Mouse (Mus musculus) fat pad, adult 2 months (tissue): ENCODE data around the gene Bpifb9b.
"Not testable (repeated sequence)": the region's sequence is repeated elsewhere in the genome, so short reads cannot be mapped to it uniquely, and the experiment has no call there.

Experiments used
- DNase-seq: peaks from one replicate; pipeline ENCODE4 v3.0.0-alpha.2; 2011; ENCODE audit warnings: low read depth, low spot score; ENCODE audit errors: extremely low read depth

The Bpifb9b gene

DNA sequence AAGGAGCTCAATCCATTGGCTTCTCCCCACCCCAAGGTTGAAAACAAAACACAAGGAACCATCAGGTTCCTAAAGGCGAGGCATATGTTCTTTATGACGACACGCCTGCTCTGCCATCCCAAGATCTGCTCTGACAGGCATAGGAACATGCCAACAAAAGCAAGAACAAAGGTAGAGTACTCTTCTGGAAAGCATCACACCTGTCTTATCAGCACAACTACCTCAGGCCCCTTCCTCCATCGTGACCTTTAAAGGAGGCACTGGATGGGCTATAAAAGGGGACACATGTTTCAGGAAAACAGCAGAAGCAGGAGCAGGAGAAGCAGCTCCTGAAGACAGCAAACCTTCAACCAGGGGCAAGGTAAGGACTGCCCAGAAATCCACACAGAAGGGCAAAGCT, at the start of gene Bpifb9b:
Gene Bpifb9b, plus strand, starts transcription at position 301 of the 400 bp plus-strand sequence.
- not testable (repeated sequence) for DNase-seq

DNA sequence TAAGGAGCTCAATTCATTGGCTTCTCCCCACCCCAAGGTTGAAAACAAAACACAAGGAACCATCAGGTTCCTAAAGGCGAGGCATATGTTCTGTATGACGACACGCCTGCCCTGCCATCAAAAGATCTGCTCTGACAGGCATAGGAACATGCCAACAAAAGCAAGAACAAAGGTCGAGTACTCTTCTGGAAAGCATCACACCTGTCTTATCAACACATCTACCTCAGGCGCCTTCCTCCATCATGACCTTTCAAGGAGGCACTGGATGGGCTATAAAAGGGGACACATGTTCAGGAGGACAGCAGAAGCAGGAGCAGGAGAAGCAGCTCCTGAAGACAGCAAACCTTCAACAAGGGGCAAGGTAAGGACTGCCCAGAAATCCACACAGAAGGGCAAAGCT, 49.5 kb upstream of the Bpifb9b start, which contains the start of gene Bpifb9a:
Gene Bpifb9a, plus strand, starts transcription at position 301 of the 400 bp plus-strand sequence.
- DNase-seq = not testable (repeated sequence)

DNA sequence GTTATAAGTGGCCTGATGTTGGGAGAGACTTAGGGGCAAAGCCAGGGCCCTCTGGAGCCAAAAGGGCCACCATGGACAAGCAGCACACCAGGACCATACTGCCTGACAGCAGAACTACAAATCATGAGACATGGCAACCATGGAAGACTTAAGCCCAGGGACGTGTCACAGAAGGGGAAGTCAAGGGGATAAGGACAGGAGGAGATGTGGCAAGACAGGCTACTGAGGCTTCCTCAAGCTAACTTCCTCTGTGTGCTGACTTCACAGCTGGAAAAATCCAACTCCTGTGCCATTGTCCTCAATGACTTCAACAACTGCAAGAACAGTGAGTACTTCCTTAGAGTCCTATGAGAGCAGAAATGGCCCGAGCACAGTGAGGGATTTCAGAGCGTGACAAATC, 42.6 kb upstream of the Bpifb9b start:
- not testable (repeated sequence) for DNase-seq

DNA sequence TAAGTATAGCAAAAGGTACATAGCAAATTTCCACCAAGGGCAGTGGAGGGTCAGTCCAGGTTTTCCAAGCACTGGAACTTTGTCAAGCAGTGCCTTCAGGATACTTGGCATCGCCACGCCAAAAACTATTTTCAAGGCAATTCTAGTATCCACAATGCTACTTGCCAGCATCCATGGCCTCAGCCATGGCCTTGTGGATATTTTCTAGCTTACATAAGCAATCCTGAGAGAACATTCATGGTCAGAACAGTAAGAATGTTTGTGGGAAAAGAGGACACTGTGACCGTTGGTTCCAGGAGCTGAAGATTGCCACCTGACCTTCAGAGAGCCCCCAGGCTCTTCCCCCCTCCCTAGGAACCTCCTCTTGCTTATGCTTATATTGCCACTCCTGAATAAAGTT, 15.2 kb upstream of the Bpifb9b start:
- not testable (repeated sequence) for DNase-seq

DNA sequence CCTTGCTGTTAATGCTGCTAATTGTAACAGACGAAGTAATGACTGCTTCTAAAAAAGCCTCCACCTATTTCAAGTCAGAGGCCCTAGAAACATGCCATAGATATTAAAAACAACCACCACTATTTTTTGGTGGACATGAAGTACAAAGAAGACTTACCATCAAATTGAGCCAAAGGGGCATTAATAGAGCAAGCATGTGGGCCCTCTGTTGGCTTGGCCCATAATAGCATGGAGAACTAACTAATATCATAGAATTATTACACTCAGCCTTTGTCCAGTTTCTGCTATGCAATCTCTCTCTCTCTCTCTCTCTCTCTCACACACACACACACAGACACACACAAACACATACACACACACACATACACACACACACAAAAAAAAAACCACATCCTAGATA, 14.2 kb upstream of the Bpifb9b start:
- no peak for DNase-seq

DNA sequence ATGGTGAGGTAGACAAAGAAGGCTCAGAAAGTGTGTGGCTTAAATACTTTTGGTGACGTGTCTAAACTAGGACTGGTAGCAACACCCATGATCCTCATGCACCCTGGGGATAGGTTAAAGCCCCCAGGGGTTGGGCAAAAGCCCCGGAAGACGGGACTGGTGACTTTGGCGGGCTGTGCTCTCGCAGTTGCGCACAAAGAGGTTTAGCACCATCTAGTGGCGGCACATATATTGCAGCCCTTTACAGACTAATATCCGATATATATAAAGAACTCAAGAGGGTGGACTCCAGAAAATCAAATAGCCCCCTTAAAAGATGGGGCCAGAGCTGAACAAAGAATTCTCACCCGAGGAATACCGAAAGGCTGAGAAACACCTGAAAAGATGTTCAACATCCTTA, 12.3 kb upstream of the Bpifb9b start:
- not testable (repeated sequence) for DNase-seq

DNA sequence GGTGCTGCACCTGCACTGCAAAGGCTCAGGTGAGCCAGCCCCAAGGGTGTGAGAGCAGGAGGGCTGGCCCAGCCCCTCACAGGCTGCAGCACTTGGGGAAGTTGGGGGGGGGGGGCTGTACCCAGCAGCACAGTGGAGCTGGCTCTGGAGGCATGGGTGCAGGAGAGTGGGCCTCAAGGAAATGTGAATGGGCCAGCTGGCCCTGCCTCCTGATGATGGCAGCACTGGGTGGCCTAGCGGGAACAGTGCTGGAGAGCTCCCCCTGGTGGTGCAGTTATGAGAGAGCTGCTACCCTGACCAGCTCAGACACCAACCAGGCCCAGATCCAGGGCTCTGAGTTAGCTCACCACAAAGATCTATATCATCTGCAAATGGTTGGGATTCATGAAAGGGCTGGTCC, 6.5 kb upstream of the Bpifb9b start:
- peak; percentile 10 for DNase-seq

DNA sequence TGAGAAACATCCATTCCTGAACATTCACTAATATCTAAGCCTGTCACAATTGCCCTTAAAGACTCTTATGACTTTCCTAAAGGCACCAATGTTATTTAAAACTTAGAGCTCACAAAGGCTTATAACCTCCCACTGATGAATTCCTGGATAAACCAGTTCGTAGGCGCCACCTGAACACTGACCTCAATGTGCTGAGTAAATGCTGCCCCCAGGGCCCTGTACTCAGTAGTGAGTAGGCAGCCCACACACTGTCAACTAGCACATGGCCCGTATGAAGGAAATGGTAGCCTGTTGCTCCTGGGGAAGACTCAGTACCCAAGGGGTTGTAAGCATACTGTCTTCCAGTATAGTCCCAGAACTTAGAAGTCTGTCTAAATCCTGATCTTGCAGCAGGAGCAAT, 5.3 kb upstream of the Bpifb9b start:
- peak; percentile 65 for DNase-seq

DNA sequence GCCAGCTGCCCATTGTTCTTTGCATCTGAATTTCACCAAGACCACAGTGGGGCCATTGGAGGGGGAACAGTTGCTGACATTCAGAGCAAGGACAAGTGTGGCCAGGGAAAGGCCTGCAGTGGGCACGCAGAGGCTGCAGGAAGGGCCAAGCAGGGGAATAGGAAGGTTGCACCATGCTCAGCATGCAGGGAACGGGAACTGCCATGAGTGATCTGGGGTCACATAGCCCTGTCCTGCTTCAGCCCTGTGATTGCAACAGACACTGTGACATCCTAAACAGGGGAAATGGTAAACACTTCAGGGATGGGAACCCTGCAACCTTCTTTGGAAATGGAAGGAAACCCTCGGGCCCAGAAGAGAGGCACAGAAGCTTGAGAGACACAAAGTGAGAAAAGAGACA, 2.4 kb upstream of the Bpifb9b start:
- not testable (repeated sequence) for DNase-seq

DNA sequence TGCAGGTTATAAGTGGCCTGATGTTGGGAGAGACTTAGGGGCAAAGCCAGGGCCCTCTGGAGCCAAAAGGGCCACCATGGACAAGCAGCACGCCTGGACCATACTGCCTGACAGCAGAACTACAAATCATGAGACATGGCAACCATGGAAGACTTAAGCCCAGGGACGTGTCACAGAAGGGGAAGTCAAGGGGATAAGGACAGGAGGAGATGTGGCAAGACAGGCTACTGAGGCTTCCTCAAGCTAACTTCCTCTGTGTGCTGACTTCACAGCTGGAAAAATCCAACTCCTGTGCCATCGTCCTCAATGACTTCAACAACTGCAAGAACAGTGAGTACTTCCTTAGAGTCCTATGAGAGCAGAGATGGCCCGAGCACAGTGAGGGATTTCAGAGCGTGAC, 6.7 kb downstream of the Bpifb9b start:
- not testable (repeated sequence) for DNase-seq

DNA sequence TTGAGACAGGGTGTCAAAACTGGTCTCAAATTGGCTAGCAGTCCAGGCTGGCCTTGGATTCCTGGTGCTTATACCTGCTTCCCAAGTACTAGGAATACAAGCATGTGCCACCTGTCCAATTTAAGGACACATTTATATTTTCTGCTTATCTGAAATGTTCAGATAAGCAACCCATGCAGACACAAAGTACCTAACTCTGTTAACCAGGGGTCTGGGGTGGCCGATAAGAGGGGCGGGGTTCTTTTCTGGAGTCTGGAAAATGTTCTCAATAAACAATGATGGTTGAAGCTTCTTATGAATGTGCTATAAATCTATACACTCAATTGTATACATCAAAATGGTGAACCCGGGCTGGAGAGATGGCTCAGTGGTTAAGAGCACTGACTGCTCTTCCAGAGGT, 19.8 kb downstream of the Bpifb9b start:
- DNase-seq = no peak

DNA sequence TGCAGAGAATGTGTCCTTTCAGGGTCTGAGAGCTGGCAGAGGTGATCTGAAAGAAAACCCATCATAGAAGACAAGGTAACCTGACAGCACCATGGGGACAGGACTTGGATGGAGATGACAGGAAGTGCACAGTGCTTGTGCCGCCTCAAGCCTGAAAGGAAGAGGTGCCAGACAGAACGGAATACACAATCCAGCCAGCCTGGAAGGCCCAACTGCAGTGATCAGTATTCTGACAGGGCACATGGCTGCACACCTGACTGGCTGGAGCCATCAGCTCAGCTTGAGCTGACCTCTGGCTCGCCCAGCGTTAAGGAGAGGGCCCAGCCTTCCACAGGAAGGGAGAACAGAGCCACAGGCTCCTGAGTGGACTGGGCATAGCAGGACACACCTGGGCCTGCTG, 28.5 kb downstream of the Bpifb9b start:
- DNase-seq = no peak

DNA sequence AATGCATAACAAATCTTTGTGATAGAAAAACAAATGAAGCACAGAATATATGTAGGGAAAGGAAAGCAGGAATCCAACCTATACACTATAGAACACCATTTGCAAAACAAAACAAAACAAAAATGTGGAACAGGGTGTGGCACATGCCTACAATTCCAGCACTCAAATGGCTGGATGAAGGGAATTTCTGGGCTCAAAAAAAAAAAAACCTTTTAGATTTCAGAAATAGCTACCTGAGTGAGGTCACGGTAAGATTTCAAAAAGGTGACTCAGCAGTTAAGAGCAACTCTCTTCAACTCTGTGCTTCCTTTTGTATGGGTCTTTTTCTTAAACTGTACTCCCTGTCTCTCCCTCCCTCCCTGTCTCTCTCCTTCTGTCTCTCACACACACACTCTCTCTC, 31.1 kb downstream of the Bpifb9b start:
- no peak for DNase-seq

DNA sequence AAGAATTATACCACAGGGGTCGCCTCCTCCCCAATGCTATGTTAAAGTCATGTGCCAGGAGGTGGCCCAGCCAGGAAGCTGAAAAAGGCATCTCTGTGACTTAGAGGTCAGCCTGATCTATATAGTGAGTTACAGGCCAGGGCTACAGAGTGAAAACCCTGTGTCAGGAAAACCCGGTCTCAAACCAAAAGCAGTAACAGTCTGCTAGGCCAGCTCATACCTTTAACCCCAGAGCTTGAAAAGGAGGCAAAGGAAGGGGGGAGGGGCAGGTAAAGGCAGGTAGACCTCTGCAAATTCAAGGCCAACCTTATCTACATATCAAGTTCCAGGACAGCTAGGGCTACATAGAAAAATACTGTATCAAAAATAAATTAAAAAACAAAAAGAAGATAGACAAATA, 32.3 kb downstream of the Bpifb9b start:
- DNase-seq = no peak

DNA sequence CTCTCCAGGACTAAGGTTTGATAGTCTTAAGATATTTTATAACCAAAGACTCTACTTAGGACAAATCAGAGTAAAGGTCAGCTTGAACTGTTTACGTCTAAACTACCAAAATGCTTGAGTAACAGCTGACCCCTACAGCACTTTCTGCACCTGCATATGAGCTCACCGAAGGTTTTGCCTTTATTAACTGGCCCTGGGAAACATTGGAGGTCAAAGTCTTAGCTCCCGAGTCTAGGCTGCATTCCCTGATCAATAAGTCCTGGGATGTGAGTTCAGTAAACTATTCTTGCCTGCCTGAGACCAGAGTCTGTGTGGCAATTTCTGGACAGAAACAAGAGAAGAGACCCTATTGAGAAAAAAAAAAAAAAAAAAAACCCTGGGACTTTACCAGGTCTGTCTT, 41.1 kb downstream of the Bpifb9b start:
- DNase-seq = no peak

DNA sequence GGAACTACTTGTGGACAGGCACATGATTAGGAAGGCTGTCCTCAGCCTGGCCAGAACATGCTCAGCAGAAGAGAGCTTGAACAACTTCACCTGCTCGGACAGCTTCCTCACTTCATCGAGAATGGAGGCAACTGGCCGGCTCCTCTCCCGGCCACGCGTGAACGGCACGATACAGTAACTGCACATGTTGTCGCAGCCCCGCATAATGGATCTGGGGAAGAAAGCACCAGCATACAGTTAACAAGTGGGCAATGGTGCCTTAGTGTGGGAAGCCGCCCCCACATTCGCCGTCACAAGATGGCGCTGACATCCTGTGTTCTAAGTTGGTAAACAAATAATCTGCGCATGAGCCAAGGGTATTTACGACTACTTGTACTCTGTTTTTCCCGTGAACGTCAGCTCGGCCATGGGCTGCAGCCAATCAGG, 47.0 kb downstream of the Bpifb9b start:
- not testable (repeated sequence) for DNase-seq

DNA sequence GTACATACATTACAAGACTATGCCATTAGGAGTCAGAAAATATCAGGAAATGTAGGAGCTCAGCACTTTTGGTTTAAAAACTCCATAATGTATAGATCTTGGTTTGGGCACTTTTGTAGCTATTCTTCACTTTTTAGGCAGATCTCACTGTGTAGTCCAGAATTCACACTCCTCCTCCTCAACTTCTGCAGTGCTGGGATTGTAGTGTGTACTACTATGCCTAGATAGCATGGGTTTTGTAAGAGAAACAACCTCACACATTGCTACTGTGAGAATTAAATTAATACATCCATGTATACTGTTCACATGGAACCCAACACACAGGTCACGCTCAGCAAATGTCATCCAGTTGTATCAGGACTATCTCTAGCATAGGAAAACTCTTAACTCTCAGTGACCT, 60.5 kb downstream of the Bpifb9b start:
- DNase-seq = no peak
